Mouse (Mus musculus) heart, postnatal 36 days (tissue): ENCODE results near the gene Nfia. TPM values are rescaled to one million over a fixed set of nuclear protein-coding genes. Genes with fewer than 3 reads are reported as not detected.

ENCODE experiments used
- DNase-seq, 2 experiments: peaks; one replicate each; pipeline ENCODE4 v3.0.0; 2021 to 2022
- intact Hi-C: fragments of 180-260 bp; cut with DNase I; formaldehyde crosslinking; loops from one replicate; pipeline ENCODE4 v1.15.1; 2025
- total RNA-seq, 2 experiments: library from RNA; stranded (reverse); gene quantifications; 2 replicates each; pipeline ENCODE4 v1.2.3; 2021

Gene Nfia
- total RNA-seq, 2 experiments from 2014 or later, result 128 to 149 TPM

- no peak for DNase-seq
- intact Hi-C loops, result no loop called here
These were observed 37.2 kb downstream of the Nfia start for GRCm38 (mm10) chr4:97809582-97810295.

- DNase-seq, result no peak
- intact Hi-C loops, result no loop called here
These were observed 37.9 kb downstream of the Nfia start for GRCm38 (mm10) chr4:97810348-97810939.

GRCm38 (mm10) chr4:97813035-97813434 lies 40.5 kb downstream of the Nfia start:
- DNase-seq, result no peak
- intact Hi-C loops, result no loop called here

- intact Hi-C loops, result no loop called here
- no peak for DNase-seq
These were observed 41.5 kb downstream of the Nfia start for GRCm38 (mm10) chr4:97813996-97814395.

GRCm38 (mm10) chr4:97814515-97814914 lies 42.0 kb downstream of the Nfia start:
- DNase-seq, result no peak
- intact Hi-C loops, result no loop called here

GRCm38 (mm10) chr4:97816001-97816400 lies 43.5 kb downstream of the Nfia start:
- DNase-seq, result no peak
- intact Hi-C loops, result no loop called here

- intact Hi-C loops, result no loop called here
- no peak for DNase-seq
These were observed 44.2 kb downstream of the Nfia start for GRCm38 (mm10) chr4:97816753-97817152.

- no peak for DNase-seq
- intact Hi-C loops, result no loop called here
These were observed 45.2 kb downstream of the Nfia start for GRCm38 (mm10) chr4:97817741-97818140.

- DNase-seq, result no peak
- intact Hi-C loops, result no loop called here
These were observed 46.0 kb downstream of the Nfia start for GRCm38 (mm10) chr4:97818498-97818897.

GRCm38 (mm10) chr4:97819101-97819500 lies 46.6 kb downstream of the Nfia start:
- intact Hi-C loops, result no loop called here

GRCm38 (mm10) chr4:97820474-97821259 lies 48.1 kb downstream of the Nfia start:
- intact Hi-C loops, result no loop called here

More at GRCm38 (mm10) chr4:97819101-97819500, 46.6 kb downstream of the Nfia start:
- no peak for DNase-seq

GRCm38 (mm10) chr4:97821556-97822251 lies 49.2 kb downstream of the Nfia start:
- intact Hi-C loops, result no loop called here
- DNase-seq, result no peak

More at GRCm38 (mm10) chr4:97820474-97821259, 48.1 kb downstream of the Nfia start:
- DNase-seq, result no peak

GRCm38 (mm10) chr4:97823512-97823911 lies 51.0 kb downstream of the Nfia start:
- intact Hi-C loops, result no loop called here
- no peak for DNase-seq

- DNase-seq, result no peak
These were observed 51.9 kb downstream of the Nfia start for GRCm38 (mm10) chr4:97824451-97824850.

GRCm38 (mm10) chr4:97825432-97825831 lies 52.9 kb downstream of the Nfia start:
- DNase-seq, result no peak

More at GRCm38 (mm10) chr4:97824451-97824850, 51.9 kb downstream of the Nfia start:
- intact Hi-C loops, result no loop called here

GRCm38 (mm10) chr4:97825841-97826240 lies 53.3 kb downstream of the Nfia start:
- intact Hi-C loops, result no loop called here

More at GRCm38 (mm10) chr4:97825432-97825831, 52.9 kb downstream of the Nfia start:
- intact Hi-C loops, result no loop called here

GRCm38 (mm10) chr4:97827115-97827514 lies 54.6 kb downstream of the Nfia start:
- intact Hi-C loops, result no loop called here
- no peak for DNase-seq

More at GRCm38 (mm10) chr4:97825841-97826240, 53.3 kb downstream of the Nfia start:
- DNase-seq, result no peak

- intact Hi-C loops, result no loop called here
- DNase-seq, result no peak
These were observed 56.0 kb downstream of the Nfia start for GRCm38 (mm10) chr4:97828579-97828978.

- DNase-seq, result no peak
- intact Hi-C loops, result no loop called here
These were observed 57.0 kb downstream of the Nfia start for GRCm38 (mm10) chr4:97829336-97830050.
